22 mouse cellular contexts compared by ENCODE assay signal in the genomic region with DNA sequence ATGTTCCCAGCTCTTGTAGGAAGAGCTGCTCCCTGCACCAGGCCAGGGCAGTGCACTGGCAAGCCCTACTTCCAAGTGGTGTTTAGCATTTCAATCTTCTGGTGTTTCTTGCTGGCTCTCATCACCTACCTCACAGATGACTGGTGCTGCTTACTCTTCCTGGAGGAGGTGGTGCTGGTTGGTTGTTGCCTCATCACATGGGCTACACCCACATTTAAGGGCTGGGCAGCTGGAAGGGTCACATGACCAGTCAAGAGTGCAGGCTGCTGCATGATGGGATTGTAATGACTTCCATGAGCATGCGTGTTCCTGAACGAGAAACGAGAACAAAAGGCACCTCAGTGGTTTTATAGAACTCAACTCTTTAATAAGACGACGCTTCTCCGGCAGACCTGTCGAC. TPM values are rescaled to one million over a fixed set of nuclear protein-coding genes. Genes with fewer than 3 reads are reported as not detected.
DNase-seq lines count a peak whose midpoint lies in the region; ATAC-seq and TF ChIP-seq lines count a peak whose summit lies in the region.
"Had no signal": no experiment of that assay in that cellular context is flagged by ENCODE, and none has a peak within 500 bp of the region (broad histone marks: within the 10 kb centered on the region; RNA-seq: fewer than 3 reads in every experiment).

No protein-coding gene starts in this region.

- no peaks in the 10 kb centered on the region for H3K9me3 ChIP-seq in intestine, postnatal 0 days (ENCODE audit: control insufficient read depth)
- H3K9me3 ChIP-seq: embryonic facial prominence, embryonic 10.5 days; forebrain, embryonic 15.5 days; heart, embryonic 10.5 days; heart, embryonic 15.5 days; hindbrain, embryonic 15.5 days had no signal

- no peaks in the 10 kb centered on the region for H3K27me3 ChIP-seq in C2C12 (ENCODE audit: control insufficient read depth, insufficient read depth, insufficient read length)
- H3K27me3 ChIP-seq in intestine, postnatal 0 days (replicated peaks; ENCODE audit: control insufficient read depth, insufficient read depth, low read length): no peaks in the 10 kb centered on the region
- H3K27me3 ChIP-seq: forebrain, embryonic 15.5 days; heart, embryonic 15.5 days; hindbrain, embryonic 15.5 days had no signal

- H3K4me3 ChIP-seq in C2C12 (ENCODE audit: insufficient read depth, poor library complexity, severe bottlenecking): no peak overlapping the region
- H3K4me3 ChIP-seq in intestine, postnatal 0 days (ENCODE audit: low read depth, low read length): no peak overlapping the region
- H3K4me3 ChIP-seq: embryonic facial prominence, embryonic 10.5 days; erythroblast, embryonic 14.5 days; forebrain, embryonic 15.5 days; heart, embryonic 10.5 days; heart, embryonic 15.5 days; hindbrain, embryonic 15.5 days had no signal

- no peak overlapping the region for H3K9ac ChIP-seq in intestine, postnatal 0 days (ENCODE audit: low read depth, low read length)
- H3K9ac ChIP-seq: forebrain, embryonic 15.5 days; heart, embryonic 15.5 days; hindbrain, embryonic 15.5 days had no signal

- H3K27ac ChIP-seq in intestine, postnatal 0 days (ENCODE audit: low read depth, low read length): no peak overlapping the region
- H3K27ac ChIP-seq: embryonic facial prominence, embryonic 10.5 days; forebrain, embryonic 15.5 days; heart, embryonic 10.5 days; heart, embryonic 15.5 days; hindbrain, embryonic 15.5 days had no signal

- H3K79me2 ChIP-seq in C2C12 (ENCODE audit: control insufficient read depth, insufficient read depth): no peaks in the 10 kb centered on the region

- no peak for TF ChIP-seq CTCF in C2C12 (IDR thresholded peaks at IDR 0.05; ENCODE audit: control insufficient read depth, insufficient read depth, insufficient read length)
- TF ChIP-seq CTCF in intestine, postnatal 0 days (IDR thresholded peaks at IDR 0.05; ENCODE audit: low read depth): no peak

- H3K4me2 ChIP-seq in intestine, postnatal 0 days (replicated peaks; ENCODE audit: low read depth): no peak overlapping the region
- H3K4me2 ChIP-seq: forebrain, embryonic 15.5 days; heart, embryonic 15.5 days; hindbrain, embryonic 15.5 days had no signal

- H3K79me3 ChIP-seq in C2C12 (ENCODE audit: low read depth): no peaks in the 10 kb centered on the region

- whole genome bisulfite sequencing in intestine, postnatal 0 days: 95% methylated on average over 7 of the region's 7 CpGs

- no peaks in the 10 kb centered on the region for H3K4me1 ChIP-seq in intestine, postnatal 0 days (replicated peaks; ENCODE audit: control insufficient read depth, insufficient read depth, low read length)
- H3K4me1 ChIP-seq: forebrain, embryonic 15.5 days; hindbrain, embryonic 15.5 days had no signal

- ATAC-seq in erythroblast, adult 5-6 weeks (replicated peaks; ENCODE audit: low FRiP score, poor library complexity, severe bottlenecking): 0 out of 2 replicates have a peak, but pooled peaks have one; percentile 45
- ATAC-seq in intestine, postnatal 0 days: no peak
- ATAC-seq: forebrain, embryonic 15.5 days; intestine, embryonic 16.5 days had no signal

- H3ac ChIP-seq in C2C12 (ENCODE audit: control insufficient read depth, insufficient read length, low read depth): no peak overlapping the region

- peak; percentile 11 for DNase-seq in 416B (ENCODE audit: low read depth)
- peak; percentile 75 for DNase-seq in testis, postnatal 14 days (ENCODE audit: low spot score)
- DNase-seq in embryo, embryonic 10.5 days (ENCODE audit: low spot score): no peak
- DNase-seq: adrenal gland, postnatal 10 days; B cell, adult 2 months; cerebellum, adult 18-20 months; cerebellum, adult 9-11 months; cerebellum, postnatal 36 days; gastrocnemius, postnatal 36 days; heart, adult 18-20 months; heart, postnatal 14 days had no signal

- H3K36me3 ChIP-seq in C2C12 (ENCODE audit: control insufficient read depth, insufficient read depth): peaks cover 65% of the 10 kb centered on the region
- H3K36me3 ChIP-seq in intestine, postnatal 0 days (ENCODE audit: control insufficient read depth, insufficient read depth): peaks cover 76% of the 10 kb centered on the region

TF ChIP-seq in C2C12, 6 proteins besides CTCF, POLR2A, EP300 and RAD21:
- TF ChIP-seq MYOG (IDR thresholded peaks at IDR 0.05; ENCODE audit: control insufficient read depth, extremely low read depth, insufficient read length) (no peak), CEBPB (IDR thresholded peaks at IDR 0.05; ENCODE audit: low read depth) (no peak), USF1 (IDR thresholded peaks at IDR 0.05; ENCODE audit: low read depth) (peak; percentile 28)

RNA-seq across cellular contexts. Expression of a gene that starts 55.8 kb away (rescaled TPM):
- polyA plus RNA-seq in C2C12 (2012; fragmentation: generic; extraction: Trizol): 0.18 TPM
- not detected in 2 replicates for total RNA-seq in erythroblast, adult 5-6 weeks (2015; ENCODE audit: low replicate concordance)
- 0.84 TPM in 1 of 2 replicates, not detected in the other for total RNA-seq in erythroblast, adult 5-6 weeks (2017; ENCODE audit: low replicate concordance)
- 0.81 and 0.92 TPM in 2 replicates for polyA plus RNA-seq in intestine, postnatal 0 days (2015; fragmentation: Nextera tagmentation; extraction: Ambion mirVana)
- total RNA-seq: hematopoietic stem cell, adult 5-6 weeks had no signal
